Mouse (Mus musculus) lung, postnatal 36 days (tissue): ENCODE measurements around the gene Srpk2.
"Not testable (repeated sequence)": the region's sequence is repeated elsewhere in the genome, so short reads cannot be mapped to it uniquely, and the experiment has no call there.

Source experiments
- DNase-seq: peaks from one replicate; pipeline ENCODE4 v3.0.0; 2022; ENCODE audit warnings: mixed read lengths

Gene Srpk2

DNA sequence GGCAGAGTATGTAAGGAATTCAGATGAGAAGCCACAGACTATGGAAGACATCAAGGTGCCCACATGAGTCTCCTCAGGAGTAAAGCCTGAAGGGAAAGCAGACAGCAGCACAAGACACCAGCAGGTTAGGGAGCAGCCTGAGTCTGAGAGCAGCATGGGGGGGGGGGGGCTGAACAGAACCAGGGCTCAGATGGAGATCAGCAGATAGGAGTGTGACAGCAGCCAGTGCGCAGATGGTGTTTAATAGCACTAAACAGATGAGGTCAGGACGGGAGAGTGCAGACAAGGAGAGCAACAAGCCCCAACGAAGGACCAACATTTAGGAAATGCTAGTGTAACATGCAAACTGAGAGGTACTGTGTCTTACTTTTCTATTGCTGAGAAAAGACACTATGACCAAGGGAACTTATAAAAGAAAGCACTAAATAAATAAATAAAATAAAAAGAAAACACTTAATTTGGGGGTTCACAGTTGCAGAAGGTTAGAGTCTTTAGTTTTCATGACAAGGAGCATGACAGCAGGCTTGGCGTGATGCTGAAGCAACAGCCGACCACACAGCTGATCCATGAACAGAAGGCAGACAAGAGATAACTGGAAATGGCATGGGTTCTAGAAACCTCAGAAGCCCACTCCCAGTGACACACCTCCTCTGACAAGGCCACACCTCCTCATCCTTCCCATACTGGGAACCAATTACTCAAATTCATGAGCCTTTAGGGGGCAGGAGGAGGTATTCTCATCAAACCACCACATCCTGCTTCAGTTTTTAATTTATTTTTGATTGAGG is 84.5 kb downstream of the Srpk2 start:
- DNase-seq = no peak

DNA sequence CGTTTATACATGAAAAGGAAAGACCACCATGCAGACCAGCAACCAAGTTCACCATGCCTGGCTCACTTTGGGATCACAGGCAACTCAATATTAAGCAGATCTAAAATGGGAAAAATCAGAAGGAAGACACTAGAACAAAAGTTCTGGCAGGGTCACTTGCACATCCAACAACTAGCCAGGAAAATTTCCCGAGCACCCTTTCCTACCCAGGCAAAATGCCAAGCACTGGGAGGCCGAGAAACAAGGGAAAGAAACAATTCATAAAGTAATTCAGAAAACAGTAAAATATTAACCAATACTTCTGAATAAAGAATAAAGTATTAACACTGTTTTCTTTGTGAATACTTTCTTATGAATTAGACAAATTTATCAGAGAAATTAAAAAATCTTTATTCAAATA is 85.2 kb downstream of the Srpk2 start:
- DNase-seq = no peak

DNA sequence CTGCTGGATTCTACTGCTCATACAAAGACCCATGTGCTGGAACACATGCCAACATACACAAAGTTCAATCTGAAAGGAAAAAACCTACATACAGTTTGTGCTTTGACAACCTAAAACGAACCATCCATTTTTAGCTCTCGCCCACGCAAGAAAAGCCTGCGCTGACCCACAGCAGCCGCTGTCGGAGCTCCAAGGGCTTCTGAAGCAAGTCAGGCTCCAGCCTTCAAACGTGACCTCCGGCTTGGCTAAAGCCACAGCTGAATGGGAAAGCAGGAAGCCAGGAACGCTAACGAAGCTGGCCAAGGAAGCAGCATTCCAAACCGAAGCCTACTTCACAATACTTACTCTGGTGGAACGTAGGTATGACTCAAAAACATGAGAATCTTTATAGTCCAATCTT is 85.9 kb downstream of the Srpk2 start:
- DNase-seq = peak; percentile 64

DNA sequence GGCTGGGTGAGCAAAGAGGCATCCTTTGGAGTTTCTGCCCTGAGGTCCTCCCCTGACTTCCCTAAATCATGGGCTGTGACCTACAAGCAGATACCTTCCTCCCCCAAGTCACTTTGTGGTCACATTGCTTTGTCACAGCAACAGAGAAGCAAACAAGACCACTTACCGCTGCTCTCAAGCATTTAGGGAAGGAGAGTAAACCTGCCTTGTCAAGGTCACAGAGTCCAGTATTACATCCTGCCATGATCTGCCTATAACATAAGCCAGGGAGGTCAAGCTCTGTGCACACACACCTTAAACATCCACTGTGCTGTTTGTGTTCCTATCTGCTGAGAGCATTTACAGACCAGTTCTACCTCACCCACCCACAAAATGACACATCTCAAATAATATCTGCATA is 86.4 kb downstream of the Srpk2 start:
- peak; percentile 36 for DNase-seq

DNA sequence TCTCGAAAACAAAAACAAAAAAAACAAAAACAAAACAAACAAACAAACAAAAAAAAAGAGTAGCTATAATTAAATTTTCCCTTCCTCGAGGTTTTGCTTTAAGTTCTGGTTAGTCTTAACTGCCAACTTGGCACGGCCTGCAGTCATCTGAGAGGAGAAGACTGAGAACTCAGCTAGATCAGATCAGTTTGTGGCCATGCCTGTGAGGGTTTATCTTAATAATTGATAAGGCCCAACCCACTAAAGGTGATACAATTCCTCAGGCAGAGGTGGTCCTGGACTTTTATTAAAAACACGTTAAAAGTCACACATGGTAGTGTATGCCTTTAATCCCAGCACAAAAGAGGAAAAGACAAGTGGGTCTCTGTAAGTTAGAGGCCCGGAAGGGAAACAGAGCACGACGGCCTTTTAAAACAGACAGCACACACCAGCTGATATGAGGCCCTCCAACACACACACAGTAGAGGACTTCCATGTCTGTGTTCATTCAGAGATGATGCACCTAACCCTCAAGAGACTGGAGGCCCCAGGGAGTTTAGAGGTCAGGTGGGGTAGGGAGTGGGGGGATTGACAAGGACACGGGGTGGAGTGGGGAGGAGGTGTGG is 87.1 kb downstream of the Srpk2 start:
- DNase-seq = no peak

DNA sequence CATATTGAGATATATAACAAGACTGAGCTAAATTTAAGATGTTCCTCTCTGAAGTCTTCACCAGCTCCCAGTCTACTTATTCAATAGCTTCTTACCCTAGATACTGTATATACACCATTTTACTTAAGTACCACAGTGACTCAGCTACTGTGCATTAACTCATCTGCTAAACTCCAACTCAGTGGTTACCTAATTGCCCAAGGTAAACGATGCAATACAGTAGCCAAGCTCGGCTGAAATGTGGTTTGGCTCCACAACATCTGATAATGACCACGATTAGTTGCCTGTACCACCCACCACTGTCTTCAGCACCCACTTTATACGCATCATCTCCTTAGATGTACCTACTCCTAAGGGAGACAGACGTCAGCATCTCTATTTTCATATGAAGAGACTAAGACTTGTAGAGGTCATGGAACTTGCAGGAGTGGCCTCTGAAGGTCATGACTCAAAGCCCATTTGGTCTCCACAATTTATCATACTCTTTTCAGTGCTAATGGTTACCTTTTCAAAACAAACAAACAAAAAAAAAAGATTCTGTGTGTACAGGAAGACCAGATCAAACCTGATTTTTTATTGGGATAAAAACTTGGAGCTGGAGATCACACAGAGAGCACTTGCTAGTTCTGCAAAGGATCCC is 88.0 kb downstream of the Srpk2 start:
- DNase-seq = no peak

DNA sequence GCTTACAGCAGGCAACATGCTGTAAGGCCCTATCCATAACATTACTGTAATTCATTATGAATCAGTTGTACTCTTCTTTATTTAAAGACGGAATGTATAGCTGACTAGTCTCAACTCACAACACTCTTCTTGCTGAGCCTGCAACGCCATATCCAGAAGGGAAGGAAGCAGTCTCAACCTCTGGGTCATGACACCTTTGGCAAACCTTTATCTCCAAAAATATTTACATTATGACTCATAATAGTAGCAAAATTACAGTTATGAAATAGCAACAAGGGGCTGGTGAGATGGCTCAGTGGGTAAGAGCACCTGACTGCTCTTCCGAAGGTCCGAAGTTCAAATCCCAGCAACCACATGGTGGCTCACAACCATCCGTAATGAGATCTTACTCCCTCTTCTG is 94.1 kb downstream of the Srpk2 start:
- not testable (repeated sequence) for DNase-seq

DNA sequence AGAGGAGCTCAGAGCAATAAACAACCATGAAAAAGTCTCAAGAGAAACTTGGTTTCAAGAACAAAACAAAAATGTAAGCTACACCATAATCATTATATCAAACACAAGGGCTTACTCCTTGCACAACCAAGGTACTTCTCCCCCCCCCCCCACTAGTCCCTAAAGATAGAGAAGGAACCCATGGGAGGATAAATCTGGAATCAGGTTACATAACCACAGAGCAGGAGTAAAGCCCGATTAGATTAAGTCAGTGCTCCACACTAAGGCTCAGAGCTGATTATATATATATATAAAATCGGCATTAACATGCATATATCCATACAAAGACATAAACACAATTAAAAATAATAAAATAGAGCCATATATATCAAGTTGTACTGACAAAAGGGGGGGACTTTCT is 96.8 kb downstream of the Srpk2 start:
- DNase-seq = no peak

DNA sequence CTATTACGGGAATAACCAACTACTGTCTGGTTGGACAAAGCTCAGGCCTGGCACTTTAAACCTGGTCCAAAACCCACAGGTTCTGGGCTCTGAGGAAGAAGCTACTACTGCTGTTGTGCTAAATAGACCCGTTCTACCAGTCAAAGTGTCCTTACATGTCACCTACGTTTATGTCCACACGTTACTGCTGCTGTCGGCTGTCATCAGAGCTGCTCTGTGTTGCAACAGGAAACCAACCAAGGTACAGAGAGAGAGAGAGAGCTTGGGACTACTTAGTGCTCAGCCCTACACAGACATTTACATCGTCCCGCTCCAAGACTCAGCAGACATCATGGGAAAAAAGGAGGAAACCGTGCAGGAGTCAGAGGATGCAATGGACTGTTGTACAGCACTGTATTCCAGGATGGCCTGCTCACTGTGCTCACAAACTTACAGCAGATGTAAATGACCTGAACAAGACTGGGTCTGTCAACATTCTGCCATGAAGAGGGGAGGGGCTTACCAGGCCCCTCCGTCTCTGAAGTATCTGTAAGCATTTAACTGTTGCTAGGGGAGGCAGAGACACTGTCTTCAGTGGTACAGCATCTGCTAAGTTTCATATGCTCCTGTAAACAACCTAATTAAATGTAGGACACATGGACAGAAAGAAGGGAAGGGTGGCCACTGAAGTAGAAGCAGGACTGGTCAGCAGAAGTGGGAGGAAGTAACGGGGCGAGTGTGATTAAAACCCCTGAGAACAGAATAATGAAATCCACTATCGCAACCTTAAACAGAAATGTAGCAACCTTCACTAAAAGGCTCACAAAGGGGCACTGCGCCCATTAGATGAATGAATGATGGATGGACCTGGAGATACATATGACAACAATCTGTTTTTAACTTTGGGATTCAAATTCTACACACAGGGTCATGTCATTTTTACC is 97.6 kb downstream of the Srpk2 start:
- no peak for DNase-seq

DNA sequence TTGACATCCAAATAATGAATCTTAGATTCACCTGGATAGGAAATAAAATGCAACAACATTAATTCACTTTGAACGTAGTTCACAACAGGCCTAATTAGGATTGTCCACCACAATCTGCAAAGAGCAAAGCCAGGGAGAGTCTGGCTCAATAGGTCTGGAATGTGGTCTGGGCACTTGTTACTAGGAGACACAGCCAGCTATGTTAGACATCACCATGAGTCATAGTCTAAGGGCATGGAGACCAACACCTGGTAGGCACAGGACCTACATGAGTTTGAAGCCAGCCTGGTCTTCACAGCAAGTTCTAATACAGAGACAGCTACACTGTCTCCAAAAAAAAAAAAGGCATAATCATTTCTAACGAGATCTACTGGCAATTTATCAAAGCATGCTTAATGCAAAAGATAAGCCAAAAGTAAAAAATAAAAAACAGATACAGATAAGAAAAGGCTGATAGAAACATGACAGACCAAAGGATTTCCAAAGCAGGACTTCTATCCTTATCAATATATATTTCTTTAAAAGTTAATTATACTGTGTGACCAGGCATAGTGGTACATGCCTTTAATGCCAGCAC is 102.8 kb downstream of the Srpk2 start:
- peak; percentile 76 for DNase-seq

DNA sequence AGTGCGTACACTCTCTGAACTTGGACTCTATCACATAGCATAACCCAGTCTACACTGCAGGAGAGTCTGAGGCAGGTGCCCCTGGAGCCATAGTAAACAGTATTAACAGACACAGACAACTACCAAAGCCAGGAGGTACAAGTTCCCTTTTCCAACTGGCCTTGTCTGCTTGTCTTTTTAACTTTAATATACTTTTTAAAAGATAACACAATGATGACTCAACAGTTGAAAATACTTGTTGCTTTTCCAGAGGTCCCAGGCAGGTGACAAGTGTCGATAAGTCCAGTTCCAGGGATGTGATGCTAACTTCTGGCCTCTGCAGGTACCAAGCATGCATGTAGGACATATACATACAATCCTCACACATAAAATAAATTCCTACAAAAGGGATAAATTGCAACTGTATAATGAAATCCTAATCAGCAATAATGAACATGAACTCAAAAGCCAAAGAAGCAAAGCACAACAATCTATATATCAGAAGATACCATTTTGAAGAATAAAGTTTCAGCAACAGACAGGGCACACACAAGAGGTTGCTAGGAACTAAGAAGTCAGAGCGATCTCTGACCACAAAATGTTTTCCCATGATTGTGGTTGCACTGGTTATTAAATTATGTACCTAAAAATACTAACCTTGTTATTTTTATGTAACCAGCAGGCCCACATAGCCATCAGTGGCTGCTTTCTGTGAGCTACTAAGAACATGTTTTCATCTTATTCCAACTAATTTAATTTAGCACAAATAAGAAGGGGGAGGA is 105.1 kb downstream of the Srpk2 start:
- no peak for DNase-seq

DNA sequence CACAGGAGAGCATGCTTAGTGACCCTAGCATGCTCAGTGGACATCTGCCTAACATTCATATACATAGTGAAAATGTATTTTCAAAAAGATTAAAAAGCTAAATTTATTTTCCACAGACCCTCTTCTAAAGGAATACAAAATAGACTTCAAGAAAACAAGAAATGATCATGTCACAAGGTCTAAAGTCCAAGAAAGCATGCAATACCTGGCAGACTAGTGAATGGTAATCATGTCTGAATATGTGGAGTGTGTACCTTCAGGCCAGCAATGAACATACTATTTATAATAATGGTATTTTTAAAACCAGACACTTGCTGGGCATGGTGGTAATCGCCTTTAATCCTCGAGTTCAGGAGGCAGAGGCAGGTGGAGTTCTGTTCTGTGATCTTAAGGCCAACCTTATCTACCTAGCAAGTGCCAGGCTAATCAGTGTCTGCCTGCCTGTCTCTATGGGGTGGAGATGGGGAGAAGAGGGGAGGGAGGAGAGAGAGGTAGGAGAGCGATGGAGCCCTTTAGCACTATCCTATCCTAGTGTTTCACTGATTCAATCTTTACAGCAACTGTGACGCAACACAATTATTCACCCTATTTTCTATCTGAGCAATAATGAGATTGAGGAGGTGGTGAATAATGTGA is 106.0 kb downstream of the Srpk2 start:
- no peak for DNase-seq

DNA sequence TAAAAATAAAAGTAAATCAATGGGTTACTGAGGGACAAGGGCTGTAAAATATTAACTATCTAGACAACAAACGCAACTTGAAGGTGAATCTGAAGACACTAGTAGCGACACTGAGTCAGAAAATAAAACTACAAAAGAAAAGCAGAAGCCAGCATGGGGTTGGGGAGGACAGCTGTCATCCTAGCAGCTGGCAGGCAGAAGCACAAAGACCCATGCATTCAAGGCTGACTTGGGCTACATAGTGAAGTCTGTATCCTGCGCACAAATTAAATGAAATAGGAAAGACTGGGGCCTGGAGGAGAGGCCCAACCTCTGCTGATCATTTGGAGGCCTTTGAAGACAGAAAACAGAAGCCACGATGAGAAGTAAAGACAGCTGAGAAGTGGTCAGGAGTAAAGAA is 106.6 kb downstream of the Srpk2 start:
- DNase-seq = no peak

DNA sequence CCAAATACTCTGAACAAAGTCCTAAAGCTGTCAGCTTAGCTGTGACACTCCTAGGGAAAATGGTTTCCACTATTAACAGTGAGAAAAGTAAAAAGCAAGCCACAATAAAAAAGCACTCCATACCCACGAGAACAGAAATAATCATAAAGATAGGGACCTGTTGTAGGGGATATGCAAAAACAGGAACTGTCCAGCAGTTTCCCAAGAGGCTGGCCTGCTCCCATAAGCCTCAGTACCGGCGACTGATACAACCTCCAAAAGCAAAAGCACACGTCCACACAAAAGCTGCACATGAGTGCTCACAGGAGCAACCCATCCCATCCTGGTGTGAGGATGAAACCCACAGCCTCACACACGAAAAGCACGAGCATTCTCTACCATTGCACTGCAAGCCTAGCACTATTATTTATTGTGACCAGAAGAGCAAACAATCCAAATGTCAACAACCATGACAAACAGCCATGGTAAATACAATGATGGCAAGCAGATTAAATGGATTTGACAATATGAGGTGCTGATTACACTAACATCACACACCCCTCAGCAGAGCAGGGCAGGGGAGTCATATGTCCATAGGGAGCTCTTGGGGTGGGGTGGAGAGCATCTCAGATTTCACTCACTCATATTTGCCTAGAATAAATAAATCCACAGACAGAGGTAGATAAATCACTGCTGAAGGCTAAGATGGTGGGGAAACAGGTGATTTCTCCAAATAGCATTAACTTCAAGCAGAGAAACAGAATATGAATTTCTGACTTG is 107.9 kb downstream of the Srpk2 start:
- DNase-seq = no peak

DNA sequence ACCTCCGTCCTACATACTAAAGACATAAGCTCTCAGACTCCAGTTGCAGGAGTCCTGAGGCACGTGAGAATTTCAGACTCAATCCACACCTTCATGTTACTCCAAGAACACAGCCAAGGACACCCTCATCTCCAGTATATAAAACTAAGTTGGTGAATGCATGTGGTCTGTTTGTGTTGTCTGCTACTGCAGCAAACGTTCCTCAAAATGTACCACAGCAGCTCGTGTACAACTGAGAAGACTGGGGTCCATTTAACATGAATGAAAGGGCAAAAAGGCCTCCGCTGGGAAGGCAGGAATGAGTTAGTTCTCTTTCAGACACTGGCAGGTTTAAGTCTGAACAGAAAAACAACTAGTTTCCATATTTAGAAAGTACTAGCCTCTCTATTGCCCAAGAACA is 110.5 kb downstream of the Srpk2 start:
- no peak for DNase-seq

DNA sequence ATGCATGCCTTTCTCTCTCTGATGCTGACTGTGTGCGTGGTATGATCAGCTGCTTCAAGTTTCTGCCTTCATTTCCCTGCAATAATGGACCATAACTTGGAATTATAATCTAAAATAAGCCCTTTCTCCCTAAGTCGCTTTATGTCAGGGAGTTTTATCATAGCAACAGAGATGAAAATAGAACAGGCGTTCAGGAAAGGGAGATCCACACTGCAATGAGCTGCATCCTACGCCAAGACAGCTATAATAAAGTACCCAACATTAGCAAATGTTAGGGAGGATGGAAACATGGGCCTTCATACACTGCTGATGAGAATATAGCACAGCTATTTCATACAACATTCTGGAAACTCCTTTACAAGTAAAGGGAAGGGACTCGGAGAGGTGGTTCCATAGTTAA is 116.2 kb downstream of the Srpk2 start:
- no peak for DNase-seq

DNA sequence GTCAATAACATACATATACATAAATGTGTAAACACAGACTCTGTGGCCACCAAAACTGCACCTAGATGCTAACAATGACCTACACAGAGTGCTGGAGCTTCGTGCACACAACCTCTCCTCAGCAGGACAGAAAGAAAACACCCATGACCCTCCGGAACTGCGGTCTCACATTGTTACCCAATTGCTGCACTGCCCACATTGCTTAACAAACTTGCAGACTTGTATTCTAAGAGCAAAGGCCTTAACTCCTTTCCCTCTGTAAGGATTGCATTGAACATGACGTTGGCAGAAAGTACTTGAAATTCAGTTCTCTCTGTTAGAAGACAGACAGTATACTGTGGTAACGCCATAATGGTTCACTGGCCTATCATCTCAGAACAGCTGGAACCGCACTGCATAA is 118.0 kb downstream of the Srpk2 start:
- DNase-seq = peak; percentile 46

DNA sequence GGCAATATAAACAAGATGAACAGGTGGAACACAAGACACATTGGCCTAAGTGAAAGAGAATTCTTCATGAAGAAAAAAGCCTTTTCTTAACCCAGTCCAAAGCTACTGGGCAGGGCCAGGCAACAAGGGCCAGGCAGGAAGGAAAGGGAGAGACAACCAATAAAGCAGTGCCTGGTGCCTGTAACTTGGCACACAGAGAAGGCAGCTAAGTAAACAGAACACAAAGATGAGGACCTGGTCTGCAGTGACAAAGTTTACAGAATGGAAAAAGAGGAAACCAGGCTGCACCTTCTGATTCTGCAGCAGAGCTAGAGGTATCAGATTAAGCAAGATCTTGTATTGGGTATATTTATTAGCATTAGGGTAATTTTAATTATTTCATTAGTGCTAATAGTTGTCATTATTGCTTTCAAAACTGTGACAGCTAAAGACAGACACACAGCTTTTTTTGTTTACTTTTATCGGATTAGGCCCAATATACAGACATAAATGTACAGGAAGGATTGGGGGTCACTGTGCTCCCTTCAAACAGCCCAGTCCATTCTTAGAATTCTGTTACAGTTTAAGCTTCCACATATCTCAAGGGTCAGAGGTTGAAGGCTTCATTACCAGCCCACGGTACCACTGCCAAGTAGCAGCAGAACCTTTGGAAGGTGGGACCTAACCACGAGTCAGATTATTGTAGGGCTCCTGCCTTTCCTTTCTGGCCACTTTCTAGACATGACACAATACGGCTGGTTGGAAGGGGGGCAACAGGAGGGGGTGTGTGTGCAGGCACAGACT is 121.9 kb downstream of the Srpk2 start:
- DNase-seq = peak; percentile 26

DNA sequence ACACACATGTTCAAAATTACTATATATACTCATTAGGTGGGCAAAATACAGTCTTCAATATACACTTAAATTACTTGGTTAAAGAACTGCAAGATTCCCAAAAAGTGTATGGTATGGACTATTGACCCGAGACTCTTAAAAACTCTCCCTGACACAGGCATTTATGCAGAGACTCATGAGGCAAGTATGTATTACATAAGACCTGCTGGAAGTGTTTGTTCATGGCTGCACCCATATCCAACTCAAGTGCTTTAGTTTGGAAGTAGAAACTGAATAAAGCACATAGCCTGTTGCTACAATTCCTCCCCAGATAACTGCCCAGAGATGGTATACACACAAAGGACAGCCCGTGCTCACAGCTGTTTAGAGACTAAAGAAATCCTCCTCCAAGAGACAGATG is 123.2 kb downstream of the Srpk2 start:
- DNase-seq = peak; percentile 47

DNA sequence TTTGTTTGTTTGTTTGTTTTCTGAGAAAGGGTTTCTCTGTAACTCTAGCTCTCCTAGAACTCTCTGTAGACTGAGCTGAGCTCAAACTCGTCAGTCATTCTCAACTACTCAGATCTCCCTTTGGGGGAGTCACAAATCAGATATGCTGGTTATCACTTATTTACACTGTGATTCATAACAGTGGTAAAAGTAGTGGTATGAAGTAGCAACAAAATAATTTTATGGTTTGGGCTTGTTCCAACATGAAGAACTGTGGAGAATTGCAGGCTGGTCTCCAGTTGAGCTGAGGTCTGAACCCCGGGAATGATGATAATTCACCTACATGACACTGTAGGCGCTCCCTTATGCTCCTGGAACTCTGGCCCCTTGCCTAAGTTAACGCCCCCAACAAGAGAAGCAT is 124.2 kb downstream of the Srpk2 start:
- no peak for DNase-seq
